Mouse (Mus musculus) heart, postnatal 0 days (tissue): ENCODE results near the gene Nova1. TPM values are rescaled to one million over a fixed set of nuclear protein-coding genes. Genes with fewer than 3 reads are reported as not detected.

Experiments
- ATAC-seq: fragments of 200-750 bp; cut with Nextera tagmentation; 2 replicates; pipeline ENCODE4 v1.8.0; 2017; ENCODE audit warnings: low read depth, moderate number of reproducible peaks, moderate library complexity; ENCODE audit not compliant: insufficient read depth
- DNase-seq: peaks from one replicate; pipeline ENCODE4 v3.0.0-alpha.2; 2016; ENCODE audit warnings: low spot score
- H3K27ac ChIP-seq: fragments of 300-500 bp; sonication (generic); 2 replicates; pipeline ENCODE4 v1.5.1; 2014; ENCODE audit warnings: low read depth, mild to moderate bottlenecking
- H3K27me3 ChIP-seq: fragments of 300-500 bp; sonication (generic); 2 replicates; pipeline ENCODE4 v1.6.1; 2014; ENCODE audit warnings: low read length, mixed read lengths; ENCODE audit not compliant: control insufficient read depth, insufficient read depth
- H3K36me3 ChIP-seq: fragments of 300-500 bp; sonication (generic); replicated peaks from 2 replicates; pipeline ENCODE4 v1.6.1; 2014; ENCODE audit warnings: low read length, mixed read lengths; ENCODE audit not compliant: control insufficient read depth, insufficient read depth
- H3K4me1 ChIP-seq: fragments of 300-500 bp; sonication (generic); 2 replicates; pipeline ENCODE4 v1.6.1; 2014; ENCODE audit warnings: antibody characterized with exemption; ENCODE audit not compliant: control insufficient read depth, insufficient read depth
- H3K4me2 ChIP-seq: fragments of 300-500 bp; sonication (generic); 2 replicates; pipeline ENCODE4 v1.6.1; 2014; ENCODE audit warnings: low read depth, mild to moderate bottlenecking, low read length, moderate library complexity
- H3K4me3 ChIP-seq: fragments of 300-500 bp; sonication (generic); 2 replicates; pipeline ENCODE4 v1.5.1; 2014; ENCODE audit warnings: low read depth, low read length
- H3K9ac ChIP-seq: fragments of 300-500 bp; sonication (generic); replicated peaks from 2 replicates; pipeline ENCODE4 v1.6.1; 2014; ENCODE audit warnings: low read depth, low read length, mixed read lengths
- H3K9me3 ChIP-seq: fragments of 300-500 bp; sonication (generic); replicated peaks from 2 replicates; pipeline ENCODE4 v1.6.1; 2016; ENCODE audit warnings: low read length; ENCODE audit not compliant: control insufficient read depth
- CTCF ChIP-seq: IDR thresholded peaks from 2 replicates; pipeline ENCODE4 v1.5.1; 2016; ENCODE audit warnings: antibody characterized with exemption, control low read depth, low read depth
- EP300 ChIP-seq: IDR thresholded peaks from 2 replicates; pipeline ENCODE4 v1.6.1; 2016; ENCODE audit warnings: antibody characterized with exemption, low read depth
- WGBS: fragments of 180-500 bp; shearing (Covaris S2); extraction: QIAGEN DNeasy Blood & Tissue Kit; methylation state at CpG from one replicate; pipeline ENCODE4 v1.1.7; 2014; 5-methylcytosine and 5-hydroxymethylcytosine counted together
- polyA plus RNA-seq: library from polyadenylated mRNA; unstranded; fragments of >200 nt; fragmentation: Nextera tagmentation; extraction: Ambion mirVana; gene quantifications from 2 replicates; pipeline ENCODE4 v1.2.1, GENCODE M21; 2015
- total RNA-seq: library from RNA; depleted of rRNA; stranded (reverse); fragments of >200 nt; gene quantifications from 2 replicates; pipeline ENCODE4 v1.2.3, GENCODE M21; 2014; ENCODE audit warnings: low replicate concordance

Nova1 gene
- total and polyA plus RNA-seq, 2 experiments from 2014 or later = 0.15 to 0.38 TPM

DNA sequence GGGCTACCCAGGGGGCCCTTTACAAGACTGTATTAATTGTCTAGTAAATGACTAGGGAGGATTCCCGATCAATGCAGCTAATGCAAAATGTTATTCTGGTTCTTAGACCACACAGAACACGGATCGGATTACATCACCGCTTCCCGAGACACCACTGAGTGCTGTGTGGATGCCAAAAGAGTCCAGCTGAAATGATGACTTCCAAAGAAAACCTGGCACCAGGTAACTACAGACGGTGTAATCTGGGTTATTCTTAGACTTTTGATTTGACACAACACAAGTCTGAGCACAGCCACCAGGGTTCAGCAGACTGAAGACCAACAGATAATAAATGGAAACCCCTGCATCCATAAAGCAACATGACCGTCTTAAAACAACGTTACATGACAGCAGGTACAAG lies 96.8 kb downstream of the Nova1 start:
- Histone ChIP-seq H3K27ac (no peak overlapping the region), H3K36me3 (no peaks in the 10 kb centered on the region), H3K9ac (no peak overlapping the region), H3K4me3 (no peak overlapping the region), H3K4me1 (no peaks in the 10 kb centered on the region), H3K27me3 (no peaks in the 10 kb centered on the region), H3K9me3 (no peaks in the 10 kb centered on the region), H3K4me2 (no peak overlapping the region)
- no peak for DNase-seq
- no peak for TF ChIP-seq EP300
- no peak for TF ChIP-seq CTCF
- no peak for ATAC-seq
- 62% methylated on average over 8 of the region's 8 CpGs for WGBS

DNA sequence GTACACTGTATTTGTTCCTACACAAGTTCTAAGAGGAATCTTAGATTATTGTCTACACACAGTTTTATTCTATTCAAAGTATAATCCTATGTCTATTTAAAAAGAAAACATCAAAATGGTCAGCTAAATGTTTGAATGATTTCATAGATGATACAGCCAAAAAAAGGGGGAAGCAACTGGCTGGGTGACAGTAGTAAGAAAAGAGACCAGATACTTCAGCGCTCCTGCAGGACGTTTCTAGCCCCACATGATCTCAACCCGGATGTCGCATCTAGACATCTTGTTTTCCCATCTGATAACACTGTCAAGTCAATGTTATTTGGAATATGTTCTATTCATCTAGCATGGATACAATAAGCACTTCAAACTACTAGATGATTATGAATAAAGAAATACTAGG lies 99.7 kb downstream of the Nova1 start:
- Histone ChIP-seq H3K4me2 (no peak overlapping the region), H3K9ac (no peak overlapping the region), H3K27me3 (no peaks in the 10 kb centered on the region), H3K4me1 (no peaks in the 10 kb centered on the region), H3K27ac (no peak overlapping the region), H3K36me3 (no peaks in the 10 kb centered on the region), H3K9me3 (no peaks in the 10 kb centered on the region), H3K4me3 (no peak overlapping the region)
- 80% methylated on average over 4 of the region's 4 CpGs for WGBS
- DNase-seq (no peak), ATAC-seq (no peak)
- no peak for TF ChIP-seq CTCF
- TF ChIP-seq EP300 = no peak

- no peak for DNase-seq
- TF ChIP-seq EP300 (no peak), CTCF (no peak)
- Histone ChIP-seq H3K9me3 (no peaks in the 10 kb centered on the region), H3K36me3 (no peaks in the 10 kb centered on the region), H3K27ac (no peak overlapping the region), H3K4me1 (no peaks in the 10 kb centered on the region), H3K27me3 (no peaks in the 10 kb centered on the region), H3K9ac (no peak overlapping the region), H3K4me2 (no peak overlapping the region), H3K4me3 (no peak overlapping the region)
- 66% methylated on average over 2 of the region's 2 CpGs for WGBS
- ATAC-seq = no peak
Observed at GRCm38 (mm10) chr12:46710094-46710493, 108.6 kb downstream of the Nova1 start.

- Histone ChIP-seq H3K27me3 (no peaks in the 10 kb centered on the region), H3K4me1 (no peaks in the 10 kb centered on the region), H3K27ac (no peak overlapping the region), H3K9ac (no peak overlapping the region), H3K36me3 (no peaks in the 10 kb centered on the region), H3K9me3 (no peaks in the 10 kb centered on the region), H3K4me3 (no peak overlapping the region), H3K4me2 (no peak overlapping the region)
- TF ChIP-seq CTCF (no peak), EP300 (no peak)
- ATAC-seq (no peak), DNase-seq (no peak)
- 72% methylated on average over 7 of the region's 7 CpGs for WGBS
Observed at GRCm38 (mm10) chr12:46709475-46709874, 109.3 kb downstream of the Nova1 start.

DNA sequence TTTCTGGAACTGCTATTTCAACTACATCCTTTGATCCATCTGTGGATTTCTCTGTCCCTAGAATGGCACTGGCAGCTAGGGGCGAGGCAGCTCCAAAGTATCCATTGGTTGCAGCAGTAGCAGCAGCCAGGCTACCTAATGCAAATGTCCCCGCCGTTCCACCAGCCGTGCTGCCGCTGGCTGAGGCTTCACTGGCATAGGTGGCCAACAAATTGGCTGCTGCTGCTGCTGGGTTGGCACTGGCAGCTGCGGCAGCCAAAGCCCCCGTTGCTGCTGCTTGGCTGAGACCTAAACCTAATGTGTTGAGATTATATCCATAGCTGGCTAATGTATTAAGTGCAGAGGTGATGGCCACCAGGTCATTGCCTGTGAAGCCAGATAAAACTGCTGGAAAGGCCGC lies 118.5 kb downstream of the Nova1 start:
- Histone ChIP-seq H3K4me3 (no peak overlapping the region), H3K27ac (no peak overlapping the region), H3K9ac (no peak overlapping the region), H3K27me3 (no peaks in the 10 kb centered on the region), H3K36me3 (no peaks in the 10 kb centered on the region), H3K4me1 (no peaks in the 10 kb centered on the region), H3K4me2 (no peak overlapping the region), H3K9me3 (no peaks in the 10 kb centered on the region)
- DNase-seq (no peak), ATAC-seq (no peak)
- TF ChIP-seq CTCF (no peak), EP300 (no peak)
- 68% methylated on average over 8 of the region's 8 CpGs for WGBS

- Histone ChIP-seq H3K9me3 (no peaks in the 10 kb centered on the region), H3K4me3 (no peak overlapping the region), H3K9ac (no peak overlapping the region), H3K27ac (no peak overlapping the region), H3K27me3 (no peaks in the 10 kb centered on the region), H3K36me3 (no peaks in the 10 kb centered on the region), H3K4me2 (no peak overlapping the region), H3K4me1 (no peaks in the 10 kb centered on the region)
- TF ChIP-seq EP300 = no peak
- no peak for TF ChIP-seq CTCF
- no peak for DNase-seq
- 59% methylated on average over 2 of the region's 2 CpGs for WGBS
- no peak for ATAC-seq
Observed at GRCm38 (mm10) chr12:46676341-46676740, 142.4 kb downstream of the Nova1 start.
